9 mouse cellular contexts compared by ENCODE assay signal in genomic region chr2:152089078-152089477, GRCm38 (mm10). TPM values are rescaled to one million over a fixed set of nuclear protein-coding genes. Genes with fewer than 3 reads are reported as not detected.
A peak's percentile ranks its signal among the peaks of the same experiment; 100 is the strongest.
DNase-seq lines count a peak whose midpoint lies in the region; ATAC-seq lines count a peak whose summit lies in the region.
"Had no signal": no experiment of that assay in that cellular context is flagged by ENCODE, and none has a peak within 500 bp of the region (broad histone marks: within the 10 kb centered on the region; RNA-seq: fewer than 3 reads in every experiment).

No protein-coding gene starts in this region.

- intact Hi-C loops in left cerebral cortex, postnatal 36 days (cut with DNase I), result loop anchor here (5.0 kb wide), 1 partner anchor 62 kb away; no protein-coding TSS in a partner anchor

- H3K4me3 ChIP-seq in midbrain, embryonic 11.5 days (ENCODE audit: low read depth, low read length), result no peak overlapping the region
- H3K4me3 ChIP-seq in midbrain, embryonic 15.5 days, result no peak overlapping the region

- peaks cover 16% of the 10 kb centered on the region for H3K4me1 ChIP-seq in midbrain, embryonic 11.5 days (ENCODE audit: control insufficient read depth, insufficient read depth, low read length)
- peaks cover 72% of the 10 kb centered on the region for H3K4me1 ChIP-seq in midbrain, embryonic 15.5 days

- H3K36me3 ChIP-seq in midbrain, embryonic 11.5 days (ENCODE audit: control insufficient read depth, insufficient read depth, low read length), result no peaks in the 10 kb centered on the region
- no peaks in the 10 kb centered on the region for H3K36me3 ChIP-seq in midbrain, embryonic 15.5 days (replicated peaks)

- H3K4me2 ChIP-seq in midbrain, embryonic 11.5 days, result no peak overlapping the region
- H3K4me2 ChIP-seq in midbrain, embryonic 15.5 days, result no peak overlapping the region

- H3K9ac ChIP-seq in midbrain, embryonic 11.5 days (ENCODE audit: low read length), result no peak overlapping the region
- H3K9ac ChIP-seq in midbrain, embryonic 15.5 days, result no peak overlapping the region

- H3K27me3 ChIP-seq in midbrain, embryonic 11.5 days (ENCODE audit: control insufficient read depth, insufficient read depth, low read length), result peaks cover 20% of the 10 kb centered on the region
- 0 out of 2 replicates have a peak, but pooled peaks cover 3% of the 10 kb centered on the region for H3K27me3 ChIP-seq in midbrain, embryonic 15.5 days (replicated peaks)

- WGBS in midbrain, embryonic 11.5 days, result 10% methylated on average over 4 of the region's 4 CpGs
- WGBS in midbrain, embryonic 15.5 days, result 5% methylated on average over 4 of the region's 4 CpGs

- H3K9me3 ChIP-seq in midbrain, embryonic 11.5 days (ENCODE audit: control insufficient read depth, low read length), result no peaks in the 10 kb centered on the region
- no peaks in the 10 kb centered on the region for H3K9me3 ChIP-seq in midbrain, embryonic 15.5 days

- ATAC-seq in cerebellum, adult (ENCODE audit: insufficient number of reproducible peaks, low FRiP score, low TSS enrichment), result no peak
- no peak for ATAC-seq in midbrain, embryonic 11.5 days (ENCODE audit: low FRiP score)
- ATAC-seq in midbrain, embryonic 15.5 days (replicated peaks), result no peak
- ATAC-seq in erythroblast, adult 5-6 weeks (replicated peaks; ENCODE audit: low FRiP score, poor library complexity, severe bottlenecking), result peak; percentile 65; the same call in 1 of the 2 replicates

- DNase-seq in cerebellum, adult 11 months, result peak; percentile 56
- peak; percentile 96 for DNase-seq in midbrain, embryonic 11.5 days (ENCODE audit: low spot score, missing footprints)
- peak; percentile 81 for DNase-seq in brain, adult 2 months (ENCODE audit: low read depth, low spot score)
- peak; percentile 46 to 72 for DNase-seq in left cerebral cortex, postnatal 36 days (ENCODE audit: low spot score in 2 of 2)
- DNase-seq in retina, embryonic 14.5 days (ENCODE audit: low spot score), result peak; percentile 86

- no peak overlapping the region for H3K27ac ChIP-seq in midbrain, embryonic 11.5 days (ENCODE audit: low read depth, low read length)
- no peak overlapping the region for H3K27ac ChIP-seq in midbrain, embryonic 15.5 days

RNA-seq across cellular contexts. Expression of gene Scrt2, which starts 7.7 kb away (rescaled TPM):
- polyA plus RNA-seq in midbrain, embryonic 11.5 days (2014; fragmentation: Nextera tagmentation; extraction: Ambion mirVana), result 10.0 and 11.0 TPM in 2 replicates
- polyA plus RNA-seq in midbrain, embryonic 15.5 days (2015; fragmentation: Nextera tagmentation; extraction: Ambion mirVana), result 10.7 and 10.9 TPM in 2 replicates
- total RNA-seq in erythroblast, adult 5-6 weeks (2015; ENCODE audit: low replicate concordance), result not detected in 2 replicates
- total RNA-seq in erythroblast, adult 5-6 weeks (2017; ENCODE audit: low replicate concordance), result not detected in 2 replicates
- 10 to 100 TPM; 14.5 to 18.5 TPM for total RNA-seq in left cerebral cortex, postnatal 36 days (2021)
- total RNA-seq: gastrocnemius, postnatal 4 days had no signal

RNA-seq across cellular contexts. Expression of gene Srxn1, which starts 16.2 kb away (rescaled TPM):
- 14.2 and 14.6 TPM in 2 replicates for polyA plus RNA-seq in midbrain, embryonic 11.5 days (2014; fragmentation: Nextera tagmentation; extraction: Ambion mirVana)
- 21.5 and 23.7 TPM in 2 replicates for polyA plus RNA-seq in midbrain, embryonic 15.5 days (2015; fragmentation: Nextera tagmentation; extraction: Ambion mirVana)
- 3.5 and 6.7 TPM in 2 replicates for total RNA-seq in erythroblast, adult 5-6 weeks (2015; ENCODE audit: low replicate concordance)
- 8.4 and 9.5 TPM in 2 replicates for total RNA-seq in erythroblast, adult 5-6 weeks (2017; ENCODE audit: low replicate concordance)
- 10 to 100 TPM; 91.1 to 94.2 TPM for total RNA-seq in left cerebral cortex, postnatal 36 days (2021)

RNA-seq across cellular contexts. Expression of gene Tcf15, which starts 54.3 kb away (rescaled TPM):
- 2.8 and 3.2 TPM in 2 replicates for polyA plus RNA-seq in midbrain, embryonic 11.5 days (2014; fragmentation: Nextera tagmentation; extraction: Ambion mirVana)
- 1.1 TPM in 2 replicates for polyA plus RNA-seq in midbrain, embryonic 15.5 days (2015; fragmentation: Nextera tagmentation; extraction: Ambion mirVana)
- not detected in 2 replicates for total RNA-seq in erythroblast, adult 5-6 weeks (2015; ENCODE audit: low replicate concordance)
- total RNA-seq in erythroblast, adult 5-6 weeks (2017; ENCODE audit: low replicate concordance), result not detected in 2 replicates
- total RNA-seq in left cerebral cortex, postnatal 36 days (2021), result 1 to 10 TPM in 1 of 2 experiments, under 1 TPM in 1; 0.89 to 1.4 TPM

Comparison
In these comparisons a context has a peak if more than half of its experiments do, and no peak if none do; other contexts are left out.
1. RNA of gene Scrt2, which starts 7.7 kb away (total RNA-seq): 14.5 to 18.5 TPM in left cerebral cortex, postnatal 36 days; not detected in erythroblast, adult 5-6 weeks; every median in the first group is over 10 times any median in the second.
2. RNA of gene Srxn1, which starts 16.2 kb away (total RNA-seq): 91.1 to 94.2 TPM in left cerebral cortex, postnatal 36 days; 3.5 to 9.5 TPM in erythroblast, adult 5-6 weeks; every median in the first group is over 4 times any median in the second.
3. Peak in every context shown above with its lines, with median percentiles within 50 percentile points of each other: DNase-seq.